ENCODE assay signal across 9 mouse cellular contexts in genomic region chr17:75369351-75369750, GRCm38 (mm10).
DNase-seq lines count a peak whose midpoint lies in the region; ATAC-seq and TF ChIP-seq lines count a peak whose summit lies in the region.
"Had no signal": no experiment of that assay in that cellular context is flagged by ENCODE, and none has a peak within 500 bp of the region (broad histone marks: within the 10 kb centered on the region; RNA-seq: fewer than 3 reads in every experiment).

No protein-coding gene starts in this region.

- H3K4me2 ChIP-seq in intestine, postnatal 0 days (replicated peaks; ENCODE audit: low read depth): no peak overlapping the region
- no peak overlapping the region for H3K4me2 ChIP-seq in intestine, embryonic 16.5 days (ENCODE audit: low read depth, low read length)
- no peak overlapping the region for H3K4me2 ChIP-seq in forebrain, embryonic 16.5 days (ENCODE audit: low read length)
- H3K4me2 ChIP-seq: liver, embryonic 13.5 days had no signal

- H3K4me1 ChIP-seq in intestine, postnatal 0 days (replicated peaks; ENCODE audit: control insufficient read depth, insufficient read depth, low read length): no peaks in the 10 kb centered on the region
- no peaks in the 10 kb centered on the region for H3K4me1 ChIP-seq in intestine, embryonic 16.5 days (ENCODE audit: control insufficient read depth, insufficient read depth, low read length)
- no peaks in the 10 kb centered on the region; the same call in 1 of the 2 replicates for H3K4me1 ChIP-seq in bone marrow, adult 2 months (ENCODE audit: control insufficient read depth, insufficient read depth, low read length)
- H3K4me1 ChIP-seq in forebrain, embryonic 16.5 days (replicated peaks; ENCODE audit: control insufficient read depth, insufficient read depth, low read length): no peaks in the 10 kb centered on the region
- H3K4me1 ChIP-seq: liver, embryonic 13.5 days had no signal

- peak; percentile 22 for DNase-seq in A20 (ENCODE audit: low read depth, low spot score)
- peak; percentile 39 for DNase-seq in kidney, adult 9 months
- peak; percentile 14 for DNase-seq in testis, postnatal 14 days (ENCODE audit: low spot score)
- no peak for DNase-seq in frontal cortex, adult 2 months (ENCODE audit: extremely low spot score in 1 of 2, low spot score in 1 of 2)
- DNase-seq: liver, embryonic 13.5 days had no signal

- 65% methylated on average over 7 of the region's 7 CpGs for WGBS in intestine, postnatal 0 days
- 73% methylated on average over 7 of the region's 7 CpGs for WGBS in intestine, embryonic 16.5 days
- 23% methylated on average over 7 of the region's 7 CpGs for whole genome bisulfite sequencing in bone marrow, adult 2 months
- WGBS in forebrain, embryonic 16.5 days: 65% methylated on average over 7 of the region's 7 CpGs

- TF ChIP-seq CTCF in intestine, postnatal 0 days (IDR thresholded peaks at IDR 0.05; ENCODE audit: low read depth): peak; percentile 63
- TF ChIP-seq CTCF in bone marrow, adult 2 months (IDR thresholded peaks at IDR 0.05; ENCODE audit: control insufficient read depth, insufficient read depth, low read length): peak; percentile 23; the same call in 1 of the 2 replicates

- no peaks in the 10 kb centered on the region for H3K36me3 ChIP-seq in intestine, postnatal 0 days (ENCODE audit: control insufficient read depth, insufficient read depth)
- no peaks in the 10 kb centered on the region for H3K36me3 ChIP-seq in intestine, embryonic 16.5 days (ENCODE audit: control insufficient read depth, insufficient read depth, low read length)
- no peaks in the 10 kb centered on the region for H3K36me3 ChIP-seq in forebrain, embryonic 16.5 days (ENCODE audit: control insufficient read depth, insufficient read depth)
- H3K36me3 ChIP-seq: liver, embryonic 13.5 days had no signal

- H3K4me3 ChIP-seq in intestine, postnatal 0 days (ENCODE audit: low read depth, low read length): no peak overlapping the region
- H3K4me3 ChIP-seq in intestine, embryonic 16.5 days (ENCODE audit: low read length): no peak overlapping the region
- H3K4me3 ChIP-seq in bone marrow, adult 2 months (replicated peaks; ENCODE audit: control insufficient read depth, low read depth, low read length): no peak overlapping the region
- no peak overlapping the region for H3K4me3 ChIP-seq in forebrain, embryonic 16.5 days (replicated peaks; ENCODE audit: low read length)
- H3K4me3 ChIP-seq: liver, embryonic 13.5 days had no signal

- TF ChIP-seq POLR2A in bone marrow, adult 2 months (IDR thresholded peaks at IDR 0.05; ENCODE audit: borderline replicate concordance, control insufficient read depth, low read depth, low read length): no peak

- H3K27ac ChIP-seq in intestine, postnatal 0 days (ENCODE audit: low read depth, low read length): no peak overlapping the region
- no peak overlapping the region for H3K27ac ChIP-seq in intestine, embryonic 16.5 days (ENCODE audit: low read length)
- H3K27ac ChIP-seq in bone marrow, adult 2 months (ENCODE audit: control insufficient read depth, insufficient read depth, low read depth, low read length, poor library complexity): no peak overlapping the region
- H3K27ac ChIP-seq in forebrain, embryonic 16.5 days (ENCODE audit: low read length): no peak overlapping the region
- H3K27ac ChIP-seq: liver, embryonic 13.5 days had no signal

- ATAC-seq in intestine, postnatal 0 days: no peak
- no peak for ATAC-seq in intestine, embryonic 16.5 days
- no peak for ATAC-seq in forebrain, embryonic 16.5 days

- no peak overlapping the region for H3K9ac ChIP-seq in intestine, postnatal 0 days (ENCODE audit: low read depth, low read length)
- H3K9ac ChIP-seq in intestine, embryonic 16.5 days (ENCODE audit: low read depth, low read length): no peak overlapping the region
- H3K9ac ChIP-seq in forebrain, embryonic 16.5 days (replicated peaks; ENCODE audit: low read depth, low read length): no peak overlapping the region
- H3K9ac ChIP-seq: liver, embryonic 13.5 days had no signal

- no peaks in the 10 kb centered on the region for H3K9me3 ChIP-seq in intestine, postnatal 0 days (ENCODE audit: control insufficient read depth)
- no peaks in the 10 kb centered on the region for H3K9me3 ChIP-seq in intestine, embryonic 16.5 days (ENCODE audit: control insufficient read depth, low read length)
- no peaks in the 10 kb centered on the region for H3K9me3 ChIP-seq in forebrain, embryonic 16.5 days (ENCODE audit: control insufficient read depth, low read length)
- H3K9me3 ChIP-seq: liver, embryonic 13.5 days had no signal

- H3K27me3 ChIP-seq in intestine, postnatal 0 days (replicated peaks; ENCODE audit: control insufficient read depth, insufficient read depth, low read length): no peaks in the 10 kb centered on the region
- H3K27me3 ChIP-seq in intestine, embryonic 16.5 days (replicated peaks; ENCODE audit: control insufficient read depth, insufficient read depth, low read length): no peaks in the 10 kb centered on the region
- no peaks in the 10 kb centered on the region for H3K27me3 ChIP-seq in forebrain, embryonic 16.5 days (replicated peaks; ENCODE audit: control insufficient read depth, insufficient read depth, low read length)
- H3K27me3 ChIP-seq: liver, embryonic 13.5 days had no signal

Comparison
In these comparisons a context has a peak if more than half of its experiments do, and no peak if none do; other contexts are left out.
1. DNase-seq: peak in A20 (single experiment), kidney, adult 9 months (single experiment) and testis, postnatal 14 days (single experiment); none in frontal cortex, adult 2 months (0 of 2).